Mouse (Mus musculus): Measurements from ENCODE around the gene Taf5. TPM values are rescaled to one million over a fixed set of nuclear protein-coding genes. Genes with fewer than 3 reads are reported as not detected.

Gene Taf5
- total and polyA plus RNA-seq, 2 experiments: 1.5 to 2.3 TPM

GRCm38 (mm10) chr19:47024954-47025353 lies 42.6 kb upstream of the Taf5 start:
- no peak overlapping the region for H3K9ac ChIP-seq (ENCODE audit: low read depth, low read length)
- no peaks in the 10 kb centered on the region for H3K36me3 ChIP-seq (ENCODE audit: control insufficient read depth, insufficient read depth, low read length)
- H3K4me3 ChIP-seq (ENCODE audit: insufficient read depth, low read depth, low read length): no peak overlapping the region
- H3K4me1 ChIP-seq (ENCODE audit: control insufficient read depth, insufficient read depth, low read length): no peaks in the 10 kb centered on the region
- no peak for TF ChIP-seq CTCF (IDR thresholded peaks at IDR 0.05; ENCODE audit: low read depth, low read length)
- no peak for TF ChIP-seq POLR2A (IDR thresholded peaks at IDR 0.05; ENCODE audit: extremely low read depth, insufficient read depth, low read length)
- H3K27ac ChIP-seq (replicated peaks; ENCODE audit: insufficient read depth, low read depth, low read length): no peak overlapping the region
- no peaks in the 10 kb centered on the region for H3K27me3 ChIP-seq (ENCODE audit: control insufficient read depth, insufficient read depth, low read length)
- no peak for DNase-seq (ENCODE audit: extremely low read depth, low read depth, low spot score)
- no peaks in the 10 kb centered on the region for H3K79me2 ChIP-seq (ENCODE audit: control insufficient read depth, insufficient read depth, low read length)
- WGBS: 70% methylated on average over 10 of the region's 10 CpGs

DNA sequence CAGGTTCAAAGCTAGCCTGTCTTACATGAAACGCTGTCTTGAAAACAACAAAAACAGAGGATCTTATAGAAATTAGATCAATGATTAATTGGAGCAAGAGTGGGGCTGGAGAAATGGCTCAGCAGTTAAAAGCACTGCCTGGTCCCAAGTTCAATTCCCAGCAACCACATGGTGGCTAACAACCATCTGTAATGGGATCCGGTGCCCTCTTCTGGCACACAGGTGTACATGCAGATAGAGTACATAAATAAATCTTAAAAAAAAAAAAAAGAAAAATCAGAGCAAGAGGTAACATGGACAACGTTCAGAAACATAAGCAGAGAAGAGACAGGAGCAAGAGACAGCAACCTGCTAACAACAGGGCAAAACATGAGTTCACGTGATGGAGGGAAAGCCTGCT lies 41.0 kb upstream of the Taf5 start:
- no peak for DNase-seq (ENCODE audit: extremely low read depth, low read depth, low spot score)
- Histone ChIP-seq H3K27me3 (ENCODE audit: control insufficient read depth, insufficient read depth, low read length) (no peaks in the 10 kb centered on the region), H3K79me2 (ENCODE audit: control insufficient read depth, insufficient read depth, low read length) (no peaks in the 10 kb centered on the region), H3K4me3 (ENCODE audit: insufficient read depth, low read depth, low read length) (no peak overlapping the region), H3K36me3 (ENCODE audit: control insufficient read depth, insufficient read depth, low read length) (no peaks in the 10 kb centered on the region), H3K27ac (replicated peaks; ENCODE audit: insufficient read depth, low read depth, low read length) (no peak overlapping the region), H3K4me1 (ENCODE audit: control insufficient read depth, insufficient read depth, low read length) (no peaks in the 10 kb centered on the region), H3K9ac (ENCODE audit: low read depth, low read length) (no peak overlapping the region)
- 86% methylated on average over 4 of the region's 4 CpGs for WGBS
- TF ChIP-seq CTCF (IDR thresholded peaks at IDR 0.05; ENCODE audit: low read depth, low read length): no peak
- TF ChIP-seq POLR2A (IDR thresholded peaks at IDR 0.05; ENCODE audit: extremely low read depth, insufficient read depth, low read length): no peak

GRCm38 (mm10) chr19:47029796-47030195 lies 37.8 kb upstream of the Taf5 start:
- H3K4me3 ChIP-seq (ENCODE audit: insufficient read depth, low read depth, low read length): no peak overlapping the region
- no peak overlapping the region for H3K9ac ChIP-seq (ENCODE audit: low read depth, low read length)
- no peaks in the 10 kb centered on the region for H3K4me1 ChIP-seq (ENCODE audit: control insufficient read depth, insufficient read depth, low read length)
- H3K27ac ChIP-seq (replicated peaks; ENCODE audit: insufficient read depth, low read depth, low read length): no peak overlapping the region
- no peak for DNase-seq (ENCODE audit: extremely low read depth, low read depth, low spot score)
- no peaks in the 10 kb centered on the region for H3K27me3 ChIP-seq (ENCODE audit: control insufficient read depth, insufficient read depth, low read length)
- no peaks in the 10 kb centered on the region for H3K79me2 ChIP-seq (ENCODE audit: control insufficient read depth, insufficient read depth, low read length)
- 92% methylated on average over 9 of the region's 9 CpGs for WGBS
- peaks cover 11% of the 10 kb centered on the region; the same call in 1 of the 2 replicates for H3K36me3 ChIP-seq (ENCODE audit: control insufficient read depth, insufficient read depth, low read length)
- TF ChIP-seq CTCF (IDR thresholded peaks at IDR 0.05; ENCODE audit: low read depth, low read length) (no peak), POLR2A (IDR thresholded peaks at IDR 0.05; ENCODE audit: extremely low read depth, insufficient read depth, low read length) (no peak)

GRCm38 (mm10) chr19:47031770-47032169 lies 35.8 kb upstream of the Taf5 start:
- DNase-seq (ENCODE audit: extremely low read depth, low read depth, low spot score): no peak
- Histone ChIP-seq H3K4me3 (ENCODE audit: insufficient read depth, low read depth, low read length) (no peak overlapping the region), H3K27ac (replicated peaks; ENCODE audit: insufficient read depth, low read depth, low read length) (no peak overlapping the region), H3K27me3 (ENCODE audit: control insufficient read depth, insufficient read depth, low read length) (no peaks in the 10 kb centered on the region), H3K79me2 (ENCODE audit: control insufficient read depth, insufficient read depth, low read length) (no peaks in the 10 kb centered on the region), H3K4me1 (ENCODE audit: control insufficient read depth, insufficient read depth, low read length) (no peaks in the 10 kb centered on the region), H3K9ac (ENCODE audit: low read depth, low read length) (no peak overlapping the region), H3K36me3 (ENCODE audit: control insufficient read depth, insufficient read depth, low read length) (peaks cover 22% of the 10 kb centered on the region; the same call in 1 of the 2 replicates)
- TF ChIP-seq POLR2A (IDR thresholded peaks at IDR 0.05; ENCODE audit: extremely low read depth, insufficient read depth, low read length) (no peak), CTCF (IDR thresholded peaks at IDR 0.05; ENCODE audit: low read depth, low read length) (no peak)
- WGBS: 93% methylated on average over 6 of the region's 6 CpGs

- H3K36me3 ChIP-seq (ENCODE audit: control insufficient read depth, insufficient read depth, low read length): peaks cover 41% of the 10 kb centered on the region; the same call in 1 of the 2 replicates
- H3K4me3 ChIP-seq (ENCODE audit: insufficient read depth, low read depth, low read length): no peak overlapping the region
- no peak for DNase-seq (ENCODE audit: extremely low read depth, low read depth, low spot score)
- H3K27me3 ChIP-seq (ENCODE audit: control insufficient read depth, insufficient read depth, low read length): no peaks in the 10 kb centered on the region
- no peak overlapping the region for H3K9ac ChIP-seq (ENCODE audit: low read depth, low read length)
- TF ChIP-seq CTCF (IDR thresholded peaks at IDR 0.05; ENCODE audit: low read depth, low read length) (no peak), POLR2A (IDR thresholded peaks at IDR 0.05; ENCODE audit: extremely low read depth, insufficient read depth, low read length) (no peak)
- no peak overlapping the region for H3K27ac ChIP-seq (replicated peaks; ENCODE audit: insufficient read depth, low read depth, low read length)
- WGBS: 90% methylated on average over 4 of the region's 4 CpGs
- no peaks in the 10 kb centered on the region for H3K79me2 ChIP-seq (ENCODE audit: control insufficient read depth, insufficient read depth, low read length)
- no peaks in the 10 kb centered on the region for H3K4me1 ChIP-seq (ENCODE audit: control insufficient read depth, insufficient read depth, low read length)
These were observed 32.6 kb upstream of the Taf5 start for GRCm38 (mm10) chr19:47034916-47035315.

DNA sequence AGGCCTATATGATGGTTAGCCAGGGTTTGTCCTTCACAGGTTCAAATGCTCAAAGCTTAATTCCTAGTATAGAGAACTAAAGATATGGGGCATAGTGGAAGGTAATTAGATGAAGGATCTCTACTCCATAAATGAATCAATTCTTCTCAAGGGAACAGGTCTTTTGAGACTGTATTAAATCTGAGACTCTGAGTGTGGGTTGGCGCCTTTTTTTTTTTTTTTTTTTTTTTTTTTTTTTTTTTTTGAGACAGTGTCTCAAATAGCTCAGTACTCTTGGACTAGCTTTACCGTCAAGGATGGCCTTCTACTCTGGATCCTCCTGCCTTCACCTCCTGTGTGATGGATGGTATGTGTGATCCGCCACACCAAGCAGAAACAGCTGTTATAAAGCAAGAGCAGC lies 30.9 kb upstream of the Taf5 start:
- Histone ChIP-seq H3K4me3 (ENCODE audit: insufficient read depth, low read depth, low read length) (no peak overlapping the region), H3K36me3 (ENCODE audit: control insufficient read depth, insufficient read depth, low read length) (peaks cover 48% of the 10 kb centered on the region; the same call in 1 of the 2 replicates), H3K4me1 (ENCODE audit: control insufficient read depth, insufficient read depth, low read length) (no peaks in the 10 kb centered on the region), H3K27me3 (ENCODE audit: control insufficient read depth, insufficient read depth, low read length) (no peaks in the 10 kb centered on the region), H3K9ac (ENCODE audit: low read depth, low read length) (no peak overlapping the region), H3K79me2 (ENCODE audit: control insufficient read depth, insufficient read depth, low read length) (no peaks in the 10 kb centered on the region), H3K27ac (replicated peaks; ENCODE audit: insufficient read depth, low read depth, low read length) (no peak overlapping the region)
- 90% methylated on average over 3 of the region's 3 CpGs for WGBS
- no peak for DNase-seq (ENCODE audit: extremely low read depth, low read depth, low spot score)
- TF ChIP-seq POLR2A (IDR thresholded peaks at IDR 0.05; ENCODE audit: extremely low read depth, insufficient read depth, low read length) (no peak), CTCF (IDR thresholded peaks at IDR 0.05; ENCODE audit: low read depth, low read length) (no peak)

All from liver, adult 2 months (tissue).